Mouse (Mus musculus): Measurements from ENCODE around the gene Mcf2l. TPM values are rescaled to one million over a fixed set of nuclear protein-coding genes. Genes with fewer than 3 reads are reported as not detected.
A peak's percentile ranks its signal among the peaks of the same experiment; 100 is the strongest.

The Mcf2l gene
- polyA plus RNA-seq (2014; fragmentation: Nextera tagmentation; extraction: Ambion mirVana): 44.2 and 46.0 TPM in 2 replicates

DNA sequence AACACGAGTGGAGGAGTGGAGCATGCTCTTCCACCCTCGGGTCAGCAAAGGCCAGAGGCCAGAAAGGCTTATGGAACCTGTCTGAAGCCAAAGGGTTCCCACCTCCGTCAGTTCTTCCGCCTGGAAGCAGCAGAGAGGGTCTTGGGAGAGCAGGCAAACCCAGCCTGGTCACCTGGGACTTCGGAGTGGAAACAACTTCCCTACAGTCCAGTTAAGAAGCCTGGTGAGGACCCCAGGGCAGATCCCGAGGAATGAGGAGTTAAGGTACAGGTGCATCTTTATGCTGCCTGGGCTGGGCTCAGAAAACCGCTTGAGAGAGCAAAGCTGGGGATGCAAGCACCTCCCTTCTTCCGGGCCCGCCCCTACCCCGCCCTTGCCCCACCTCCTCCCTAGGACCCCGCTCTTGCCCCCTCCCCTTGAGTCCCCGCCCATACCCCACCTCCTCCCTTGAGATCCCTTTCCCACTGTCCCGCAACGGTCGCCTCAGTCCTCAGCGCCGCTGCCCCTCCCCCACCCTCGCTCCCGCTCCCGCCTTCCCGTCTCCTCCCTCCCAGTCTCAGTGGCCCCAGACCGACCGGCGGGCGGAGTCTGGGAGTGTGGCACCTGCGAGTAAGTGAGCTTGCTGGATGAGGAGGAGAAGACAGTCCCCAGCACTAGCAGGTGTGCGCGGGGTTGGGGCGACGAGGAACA, at the start of gene Mcf2l:
TSS of gene Mcf2l (plus strand) at position 450 of the 690 bp plus-strand sequence.
- peak within 1 kb of the TSS; percentile 35 for H3K27ac ChIP-seq (ENCODE audit: low read depth, low read length)
- peak within 1 kb of the TSS; percentile 56 for H3K4me3 ChIP-seq (ENCODE audit: low read depth, low read length)
- H3K4me2 ChIP-seq: peak within 1 kb of the TSS; percentile 88
- peak within 1 kb of the TSS; percentile 77 for H3K9ac ChIP-seq (ENCODE audit: low read length)
- ATAC-seq (ENCODE audit: low FRiP score): peak; percentile 78
- no peaks in the 10 kb centered on the region for H3K9me3 ChIP-seq (ENCODE audit: control insufficient read depth, low read length)
- peak; percentile 98 for DNase-seq (ENCODE audit: low spot score, missing footprints)
- H3K4me1 ChIP-seq (ENCODE audit: control insufficient read depth, insufficient read depth, low read length): peaks cover 42% of the 10 kb centered on the region
- no peaks in the 10 kb centered on the region for H3K36me3 ChIP-seq (ENCODE audit: control insufficient read depth, insufficient read depth, low read length)
- H3K27me3 ChIP-seq (ENCODE audit: control insufficient read depth, insufficient read depth, low read length): no peaks in the 10 kb centered on the region
- WGBS: under 1% methylated on average over 27 of the region's 30 CpGs

DNA sequence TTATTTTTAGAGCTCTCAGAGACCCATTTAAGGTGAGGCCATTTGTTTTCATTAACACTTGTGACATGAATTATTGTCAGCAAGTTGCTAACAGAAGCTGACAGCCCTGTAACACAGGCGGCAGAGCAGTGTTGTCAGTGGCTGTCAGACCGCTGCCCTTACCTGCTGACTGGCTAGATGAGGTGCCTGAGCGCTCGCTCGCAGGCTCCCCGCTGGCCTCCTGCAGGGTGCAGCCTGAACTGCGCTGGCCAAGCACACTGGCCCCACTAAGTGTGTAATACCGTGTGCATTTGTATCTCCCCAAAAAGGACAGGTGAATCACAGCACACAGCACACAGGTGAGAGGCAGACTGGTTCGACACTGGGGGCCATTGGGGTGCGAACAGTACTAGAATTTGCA, 49.0 kb upstream of the Mcf2l start:
- WGBS: 64% methylated on average over 10 of the region's 10 CpGs
- Histone ChIP-seq H3K4me1 (ENCODE audit: control insufficient read depth, insufficient read depth, low read length) (no peaks in the 10 kb centered on the region; the same call in 1 of the 2 replicates), H3K9ac (ENCODE audit: low read length) (no peak overlapping the region), H3K27me3 (ENCODE audit: control insufficient read depth, insufficient read depth, low read length) (no peaks in the 10 kb centered on the region), H3K27ac (ENCODE audit: low read depth, low read length) (no peak overlapping the region), H3K4me2 (no peak overlapping the region), H3K4me3 (ENCODE audit: low read depth, low read length) (no peak overlapping the region), H3K9me3 (ENCODE audit: control insufficient read depth, low read length) (no peaks in the 10 kb centered on the region), H3K36me3 (ENCODE audit: control insufficient read depth, insufficient read depth, low read length) (peaks cover 5% of the 10 kb centered on the region)
- DNase-seq (ENCODE audit: low spot score, missing footprints) (no peak), ATAC-seq (ENCODE audit: low FRiP score) (no peak)

DNA sequence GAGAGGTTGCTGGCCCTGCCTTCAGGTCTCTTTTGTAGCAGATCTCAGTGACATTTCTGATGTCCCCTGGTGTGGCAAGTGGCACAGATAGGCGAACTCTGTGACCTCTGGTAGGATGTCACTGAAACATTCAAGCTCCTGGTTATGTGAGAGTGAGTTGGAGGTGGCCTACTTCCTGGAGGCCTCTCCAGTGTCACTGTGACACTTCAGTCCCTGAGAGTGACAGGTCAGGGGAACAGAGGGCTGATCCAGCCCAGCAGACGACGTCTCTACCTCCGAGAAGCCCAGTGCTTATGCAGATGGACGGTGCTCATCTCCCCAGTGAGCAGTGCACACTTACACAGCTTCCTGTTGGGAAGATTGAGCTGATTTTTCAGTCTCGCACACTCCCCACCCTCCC, 48.4 kb upstream of the Mcf2l start:
- WGBS: 69% methylated on average over 6 of the region's 6 CpGs
- H3K9ac ChIP-seq (ENCODE audit: low read length): no peak overlapping the region
- H3K9me3 ChIP-seq (ENCODE audit: control insufficient read depth, low read length): no peaks in the 10 kb centered on the region
- H3K27ac ChIP-seq (ENCODE audit: low read depth, low read length): no peak overlapping the region
- no peak overlapping the region for H3K4me2 ChIP-seq
- H3K4me1 ChIP-seq (ENCODE audit: control insufficient read depth, insufficient read depth, low read length): no peaks in the 10 kb centered on the region; the same call in 1 of the 2 replicates
- no peak overlapping the region for H3K4me3 ChIP-seq (ENCODE audit: low read depth, low read length)
- ATAC-seq (ENCODE audit: low FRiP score) (no peak), DNase-seq (ENCODE audit: low spot score, missing footprints) (no peak)
- peaks cover 5% of the 10 kb centered on the region for H3K36me3 ChIP-seq (ENCODE audit: control insufficient read depth, insufficient read depth, low read length)
- no peaks in the 10 kb centered on the region for H3K27me3 ChIP-seq (ENCODE audit: control insufficient read depth, insufficient read depth, low read length)

DNA sequence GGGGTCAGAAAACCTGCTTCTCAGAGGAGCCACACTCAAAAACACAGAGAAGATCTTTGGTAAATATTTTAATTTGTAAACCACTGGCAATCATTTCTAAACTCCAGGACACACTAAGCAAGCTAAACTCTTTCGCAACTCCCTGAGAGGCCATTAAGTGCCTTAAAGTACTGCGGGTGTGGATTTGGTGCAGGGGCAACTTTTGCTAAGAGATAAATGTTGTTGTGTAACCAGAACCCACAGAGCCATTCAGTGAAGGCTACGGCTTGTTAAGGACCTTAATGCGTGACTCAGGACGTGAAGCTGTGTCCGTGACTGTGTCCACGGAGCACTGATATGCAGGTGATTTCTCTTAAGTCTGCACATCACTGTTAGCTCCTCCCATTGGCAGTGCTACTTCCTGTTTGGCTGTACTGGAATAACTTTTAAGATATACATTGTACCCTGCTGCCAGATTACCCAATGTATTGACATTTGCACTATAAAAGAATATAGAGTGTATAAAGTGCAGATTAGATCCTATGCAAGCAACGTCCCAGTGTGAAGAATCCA, 47.8 kb upstream of the Mcf2l start:
- ATAC-seq (ENCODE audit: low FRiP score) (no peak), DNase-seq (ENCODE audit: low spot score, missing footprints) (no peak)
- Histone ChIP-seq H3K9me3 (ENCODE audit: control insufficient read depth, low read length) (no peaks in the 10 kb centered on the region), H3K27ac (ENCODE audit: low read depth, low read length) (no peak overlapping the region), H3K4me2 (no peak overlapping the region), H3K36me3 (ENCODE audit: control insufficient read depth, insufficient read depth, low read length) (peaks cover 5% of the 10 kb centered on the region), H3K4me1 (ENCODE audit: control insufficient read depth, insufficient read depth, low read length) (no peaks in the 10 kb centered on the region; the same call in 1 of the 2 replicates), H3K9ac (ENCODE audit: low read length) (no peak overlapping the region), H3K27me3 (ENCODE audit: control insufficient read depth, insufficient read depth, low read length) (no peaks in the 10 kb centered on the region), H3K4me3 (ENCODE audit: low read depth, low read length) (no peak overlapping the region)
- WGBS: 86% methylated on average over 8 of the region's 8 CpGs

DNA sequence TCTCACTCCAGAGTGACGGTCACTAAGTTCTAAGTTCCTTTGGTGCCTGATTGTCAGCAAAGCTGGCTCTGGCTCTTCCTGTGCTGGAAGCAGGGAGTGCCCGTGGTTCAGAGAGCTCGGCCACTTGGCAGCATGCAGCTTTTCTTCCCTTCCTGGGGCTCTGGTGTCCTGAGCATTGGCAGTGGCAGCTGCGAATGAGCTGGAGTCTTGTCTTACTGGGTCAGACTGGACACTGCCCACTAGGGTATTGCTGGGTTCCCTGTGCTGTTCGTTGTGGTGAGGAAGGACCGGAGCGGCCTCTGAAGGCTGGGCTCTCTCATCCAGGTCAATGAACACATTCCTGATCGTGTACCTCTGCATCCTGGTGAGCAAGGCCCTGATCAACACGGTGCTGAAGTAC, 46.5 kb upstream of the Mcf2l start:
- H3K9ac ChIP-seq (ENCODE audit: low read length): no peak overlapping the region
- no peaks in the 10 kb centered on the region for H3K9me3 ChIP-seq (ENCODE audit: control insufficient read depth, low read length)
- no peaks in the 10 kb centered on the region for H3K27me3 ChIP-seq (ENCODE audit: control insufficient read depth, insufficient read depth, low read length)
- no peak overlapping the region for H3K4me2 ChIP-seq
- peaks cover 6% of the 10 kb centered on the region for H3K4me1 ChIP-seq (ENCODE audit: control insufficient read depth, insufficient read depth, low read length)
- no peak for ATAC-seq (ENCODE audit: low FRiP score)
- WGBS: 88% methylated on average over 9 of the region's 9 CpGs
- peaks cover 5% of the 10 kb centered on the region for H3K36me3 ChIP-seq (ENCODE audit: control insufficient read depth, insufficient read depth, low read length)
- H3K4me3 ChIP-seq (ENCODE audit: low read depth, low read length): no peak overlapping the region
- no peak overlapping the region for H3K27ac ChIP-seq (ENCODE audit: low read depth, low read length)
- DNase-seq (ENCODE audit: low spot score, missing footprints): no peak

DNA sequence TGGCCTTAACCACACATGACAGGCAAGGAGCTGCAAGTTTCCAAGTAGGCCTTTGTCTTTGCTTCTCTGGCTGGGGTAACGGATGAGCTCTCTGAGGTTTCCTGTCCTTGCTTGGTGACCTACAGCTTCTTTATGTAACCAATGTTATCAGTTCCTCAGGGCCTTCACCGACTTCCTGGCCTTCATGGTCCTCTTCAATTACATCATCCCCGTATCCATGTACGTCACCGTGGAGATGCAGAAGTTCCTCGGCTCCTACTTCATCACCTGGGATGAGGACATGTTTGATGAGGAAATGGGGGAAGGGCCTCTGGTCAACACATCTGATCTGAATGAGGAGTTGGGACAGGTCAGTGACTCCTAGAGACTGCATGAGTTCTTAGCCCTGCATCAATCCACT, 45.3 kb upstream of the Mcf2l start:
- H3K4me3 ChIP-seq (ENCODE audit: low read depth, low read length): no peak overlapping the region
- no peaks in the 10 kb centered on the region for H3K27me3 ChIP-seq (ENCODE audit: control insufficient read depth, insufficient read depth, low read length)
- DNase-seq (ENCODE audit: low spot score, missing footprints) (no peak), ATAC-seq (ENCODE audit: low FRiP score) (no peak)
- peaks cover 3% of the 10 kb centered on the region; the same call in 1 of the 2 replicates for H3K36me3 ChIP-seq (ENCODE audit: control insufficient read depth, insufficient read depth, low read length)
- H3K9ac ChIP-seq (ENCODE audit: low read length): no peak overlapping the region
- H3K4me2 ChIP-seq: no peak overlapping the region
- H3K9me3 ChIP-seq (ENCODE audit: control insufficient read depth, low read length): no peaks in the 10 kb centered on the region
- H3K4me1 ChIP-seq (ENCODE audit: control insufficient read depth, insufficient read depth, low read length): peaks cover 15% of the 10 kb centered on the region
- 92% methylated on average over 6 of the region's 6 CpGs for WGBS
- no peak overlapping the region for H3K27ac ChIP-seq (ENCODE audit: low read depth, low read length)

DNA sequence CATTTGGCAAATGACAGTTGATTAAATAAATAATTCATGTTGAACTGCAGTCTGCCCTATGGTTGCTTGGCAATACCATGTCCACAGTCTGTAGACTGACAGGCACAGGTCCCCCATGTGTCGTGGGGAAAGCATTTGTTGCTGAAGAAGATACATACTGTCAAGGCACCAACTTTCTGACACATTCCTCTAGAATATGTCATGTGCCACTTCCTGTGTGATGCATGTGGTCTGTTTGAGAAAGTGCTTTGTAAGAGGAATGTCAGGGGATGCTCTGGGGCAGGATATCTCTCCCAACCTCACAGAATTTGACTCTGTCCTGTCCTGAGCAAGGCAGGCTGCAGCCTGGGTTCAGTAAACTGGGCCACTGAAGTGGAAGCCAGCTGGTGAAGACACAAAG, 44.2 kb upstream of the Mcf2l start:
- Histone ChIP-seq H3K27me3 (ENCODE audit: control insufficient read depth, insufficient read depth, low read length) (no peaks in the 10 kb centered on the region), H3K36me3 (ENCODE audit: control insufficient read depth, insufficient read depth, low read length) (peaks cover 3% of the 10 kb centered on the region; the same call in 1 of the 2 replicates), H3K9ac (ENCODE audit: low read length) (no peak overlapping the region), H3K4me1 (ENCODE audit: control insufficient read depth, insufficient read depth, low read length) (peaks cover 15% of the 10 kb centered on the region), H3K27ac (ENCODE audit: low read depth, low read length) (no peak overlapping the region), H3K4me2 (no peak overlapping the region), H3K9me3 (ENCODE audit: control insufficient read depth, low read length) (no peaks in the 10 kb centered on the region), H3K4me3 (ENCODE audit: low read depth, low read length) (no peak overlapping the region)
- 47% methylated on average over 1 of the region's 1 CpGs for WGBS
- DNase-seq (ENCODE audit: low spot score, missing footprints) (no peak), ATAC-seq (ENCODE audit: low FRiP score) (peak; percentile 17; the same call in 1 of the 2 replicates)

DNA sequence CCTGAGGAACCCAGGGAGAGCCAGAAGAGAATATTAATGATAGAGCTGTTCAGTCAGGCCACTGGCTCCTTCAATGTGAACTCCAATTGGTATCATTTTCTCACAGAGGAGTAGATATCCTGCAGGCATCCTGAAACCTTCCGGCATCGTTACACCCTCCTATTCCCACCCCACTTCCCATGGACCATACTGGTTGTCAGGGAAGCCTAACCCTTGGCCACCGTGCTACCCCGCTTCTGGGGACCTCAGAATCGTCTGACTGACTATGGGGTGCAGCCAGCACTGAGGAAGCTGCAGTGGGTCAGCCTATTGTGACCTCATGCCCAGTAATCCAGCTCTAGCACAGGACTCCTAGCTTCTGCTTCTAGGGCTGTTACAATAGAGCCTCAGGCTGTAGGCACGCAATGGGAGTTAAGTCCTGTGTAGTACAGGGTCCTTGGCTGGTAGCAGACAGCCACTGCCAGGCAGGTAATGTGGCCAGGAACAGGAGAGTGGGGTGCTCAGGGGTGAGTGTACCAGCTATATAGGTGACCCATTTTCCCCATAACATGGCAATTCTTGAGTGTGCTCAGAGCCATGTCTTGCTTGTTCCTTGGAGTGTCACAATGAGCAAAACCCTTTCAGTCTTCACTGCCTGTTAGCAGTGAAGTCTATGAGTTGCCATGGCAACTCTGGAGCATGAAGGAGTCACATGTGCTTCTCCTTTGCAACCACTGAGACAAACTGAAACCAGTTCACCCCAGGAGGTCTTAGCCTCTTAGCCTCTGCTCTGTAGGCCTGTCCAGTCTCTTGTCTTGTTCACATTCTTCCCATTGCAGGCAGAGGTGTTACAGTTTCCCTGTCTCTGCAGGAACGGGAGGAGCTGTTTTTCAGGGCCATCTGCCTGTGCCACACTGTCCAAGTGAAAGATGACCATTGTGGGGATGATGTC, 41.7 kb upstream of the Mcf2l start:
- Histone ChIP-seq H3K36me3 (ENCODE audit: control insufficient read depth, insufficient read depth, low read length) (peaks cover 6% of the 10 kb centered on the region), H3K4me2 (no peak overlapping the region), H3K4me1 (ENCODE audit: control insufficient read depth, insufficient read depth, low read length) (peaks cover 15% of the 10 kb centered on the region), H3K9ac (ENCODE audit: low read length) (no peak overlapping the region), H3K4me3 (ENCODE audit: low read depth, low read length) (no peak overlapping the region), H3K27ac (ENCODE audit: low read depth, low read length) (no peak overlapping the region), H3K27me3 (ENCODE audit: control insufficient read depth, insufficient read depth, low read length) (no peaks in the 10 kb centered on the region), H3K9me3 (ENCODE audit: control insufficient read depth, low read length) (no peaks in the 10 kb centered on the region)
- peak; percentile 87 for DNase-seq (ENCODE audit: low spot score, missing footprints)
- peak; percentile 80 for ATAC-seq (ENCODE audit: low FRiP score)
- 55% methylated on average over 7 of the region's 7 CpGs for whole genome bisulfite sequencing

DNA sequence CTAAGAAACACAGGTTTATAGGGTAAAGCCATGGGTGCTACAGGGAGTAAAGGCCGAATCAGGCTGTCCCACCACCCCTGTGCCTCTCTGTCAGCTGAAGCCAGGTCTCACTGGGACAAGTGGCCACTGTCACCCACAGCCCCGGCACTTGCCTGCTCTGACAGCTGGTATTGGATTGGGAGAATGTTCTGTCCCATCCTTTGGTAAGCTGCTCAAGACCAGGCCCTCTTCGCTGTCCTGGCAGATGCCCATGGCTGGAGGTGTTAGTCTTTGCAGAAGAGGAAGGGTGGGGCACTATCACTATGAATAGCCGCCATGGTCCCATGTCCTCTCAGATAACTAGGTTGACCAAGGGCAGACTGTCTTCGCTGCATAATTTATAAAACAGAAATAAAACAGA, 40.0 kb upstream of the Mcf2l start:
- 94% methylated on average over 5 of the region's 5 CpGs for WGBS
- Histone ChIP-seq H3K9ac (ENCODE audit: low read length) (no peak overlapping the region), H3K27ac (ENCODE audit: low read depth, low read length) (no peak overlapping the region), H3K36me3 (ENCODE audit: control insufficient read depth, insufficient read depth, low read length) (peaks cover 6% of the 10 kb centered on the region), H3K4me1 (ENCODE audit: control insufficient read depth, insufficient read depth, low read length) (peaks cover 15% of the 10 kb centered on the region), H3K9me3 (ENCODE audit: control insufficient read depth, low read length) (no peaks in the 10 kb centered on the region), H3K27me3 (ENCODE audit: control insufficient read depth, insufficient read depth, low read length) (no peaks in the 10 kb centered on the region), H3K4me3 (ENCODE audit: low read depth, low read length) (no peak overlapping the region), H3K4me2 (no peak overlapping the region)
- DNase-seq (ENCODE audit: low spot score, missing footprints) (no peak), ATAC-seq (ENCODE audit: low FRiP score) (no peak)
